Mouse (Mus musculus): Measurements from ENCODE around the gene Coa5. TPM values are rescaled to one million over a fixed set of nuclear protein-coding genes. Genes with fewer than 3 reads are reported as not detected.

Coa5 gene
- total and polyA plus RNA-seq, 2 experiments from 2014 or later: 42.9 to 50.4 TPM

GRCm38 (mm10) chr1:37419420-37419819 lies 10.5 kb downstream of the Coa5 start:
- H3K4me2 ChIP-seq (ENCODE audit: low read depth, low read length, poor library complexity, severe bottlenecking): no peak overlapping the region
- no peak overlapping the region for H3K4me3 ChIP-seq (ENCODE audit: low read depth, low read length)
- H3K27ac ChIP-seq (ENCODE audit: low read depth, low read length): no peak overlapping the region
- H3K9me3 ChIP-seq (ENCODE audit: low read length): 0 out of 2 replicates have a peak, but pooled peaks cover 4% of the 10 kb centered on the region
- no peaks in the 10 kb centered on the region for H3K27me3 ChIP-seq (ENCODE audit: insufficient read depth, low read length)
- peak; percentile 98 for TF ChIP-seq CTCF (IDR thresholded peaks at IDR 0.05)
- DNase-seq (ENCODE audit: low spot score): peak; percentile 55
- H3K4me1 ChIP-seq (ENCODE audit: insufficient read depth, low read length): no peaks in the 10 kb centered on the region
- ATAC-seq (ENCODE audit: low FRiP score): peak; percentile 84
- peaks cover 16% of the 10 kb centered on the region for H3K36me3 ChIP-seq (ENCODE audit: insufficient read depth, low read length)
- no peak overlapping the region for H3K9ac ChIP-seq (replicated peaks; ENCODE audit: low read length, poor library complexity, severe bottlenecking)
- 96% methylated on average over 1 of the region's 1 CpGs for WGBS

- no peaks in the 10 kb centered on the region for H3K27me3 ChIP-seq (ENCODE audit: insufficient read depth, low read length)
- peaks cover 16% of the 10 kb centered on the region for H3K36me3 ChIP-seq (ENCODE audit: insufficient read depth, low read length)
- no peaks in the 10 kb centered on the region for H3K4me1 ChIP-seq (ENCODE audit: insufficient read depth, low read length)
- H3K4me2 ChIP-seq (ENCODE audit: low read depth, low read length, poor library complexity, severe bottlenecking): no peak overlapping the region
- no peak for TF ChIP-seq CTCF (IDR thresholded peaks at IDR 0.05)
- H3K9ac ChIP-seq (replicated peaks; ENCODE audit: low read length, poor library complexity, severe bottlenecking): no peak overlapping the region
- H3K4me3 ChIP-seq (ENCODE audit: low read depth, low read length): no peak overlapping the region
- ATAC-seq (ENCODE audit: low FRiP score): no peak
- DNase-seq (ENCODE audit: low spot score): no peak
- no peak overlapping the region for H3K27ac ChIP-seq (ENCODE audit: low read depth, low read length)
- WGBS: 86% methylated on average over 1 of the region's 1 CpGs
- H3K9me3 ChIP-seq (ENCODE audit: low read length): no peaks in the 10 kb centered on the region
Measured at GRCm38 (mm10) chr1:37415394-37415793, 14.5 kb downstream of the Coa5 start.

GRCm38 (mm10) chr1:37409647-37410046 lies 20.3 kb downstream of the Coa5 start:
- no peak overlapping the region for H3K9ac ChIP-seq (replicated peaks; ENCODE audit: low read length, poor library complexity, severe bottlenecking)
- H3K4me1 ChIP-seq (ENCODE audit: insufficient read depth, low read length): no peaks in the 10 kb centered on the region
- H3K27ac ChIP-seq (ENCODE audit: low read depth, low read length): no peak overlapping the region
- no peaks in the 10 kb centered on the region for H3K27me3 ChIP-seq (ENCODE audit: insufficient read depth, low read length)
- no peak for DNase-seq (ENCODE audit: low spot score)
- no peak overlapping the region for H3K4me3 ChIP-seq (ENCODE audit: low read depth, low read length)
- no peak overlapping the region for H3K4me2 ChIP-seq (ENCODE audit: low read depth, low read length, poor library complexity, severe bottlenecking)
- H3K36me3 ChIP-seq (ENCODE audit: insufficient read depth, low read length): peaks cover 9% of the 10 kb centered on the region; the same call in 1 of the 2 replicates
- no peaks in the 10 kb centered on the region for H3K9me3 ChIP-seq (ENCODE audit: low read length)
- ATAC-seq (ENCODE audit: low FRiP score): no peak
- TF ChIP-seq CTCF (IDR thresholded peaks at IDR 0.05): no peak

- Histone ChIP-seq H3K9me3 (ENCODE audit: low read length) (no peaks in the 10 kb centered on the region), H3K27ac (ENCODE audit: low read depth, low read length) (no peak overlapping the region), H3K36me3 (ENCODE audit: insufficient read depth, low read length) (peaks cover 9% of the 10 kb centered on the region; the same call in 1 of the 2 replicates), H3K4me3 (ENCODE audit: low read depth, low read length) (no peak overlapping the region), H3K9ac (replicated peaks; ENCODE audit: low read length, poor library complexity, severe bottlenecking) (no peak overlapping the region), H3K4me1 (ENCODE audit: insufficient read depth, low read length) (no peaks in the 10 kb centered on the region), H3K27me3 (ENCODE audit: insufficient read depth, low read length) (no peaks in the 10 kb centered on the region), H3K4me2 (ENCODE audit: low read depth, low read length, poor library complexity, severe bottlenecking) (no peak overlapping the region)
- DNase-seq (ENCODE audit: low spot score): no peak
- no peak for TF ChIP-seq CTCF (IDR thresholded peaks at IDR 0.05)
- 77% methylated on average over 3 of the region's 3 CpGs for WGBS
- no peak for ATAC-seq (ENCODE audit: low FRiP score)
Measured at GRCm38 (mm10) chr1:37408678-37409077, 21.2 kb downstream of the Coa5 start.

- no peaks in the 10 kb centered on the region for H3K9me3 ChIP-seq (ENCODE audit: low read length)
- no peak overlapping the region for H3K9ac ChIP-seq (replicated peaks; ENCODE audit: low read length, poor library complexity, severe bottlenecking)
- no peak for TF ChIP-seq CTCF (IDR thresholded peaks at IDR 0.05)
- DNase-seq (ENCODE audit: low spot score) (no peak), ATAC-seq (ENCODE audit: low FRiP score) (no peak)
- no peaks in the 10 kb centered on the region for H3K27me3 ChIP-seq (ENCODE audit: insufficient read depth, low read length)
- no peaks in the 10 kb centered on the region for H3K4me1 ChIP-seq (ENCODE audit: insufficient read depth, low read length)
- peaks cover 9% of the 10 kb centered on the region; the same call in 1 of the 2 replicates for H3K36me3 ChIP-seq (ENCODE audit: insufficient read depth, low read length)
- no peak overlapping the region for H3K27ac ChIP-seq (ENCODE audit: low read depth, low read length)
- no peak overlapping the region for H3K4me3 ChIP-seq (ENCODE audit: low read depth, low read length)
- H3K4me2 ChIP-seq (ENCODE audit: low read depth, low read length, poor library complexity, severe bottlenecking): no peak overlapping the region
- WGBS: 88% methylated on average over 8 of the region's 8 CpGs
Measured at GRCm38 (mm10) chr1:37408059-37408458, 21.8 kb downstream of the Coa5 start.

GRCm38 (mm10) chr1:37407228-37407627 lies 22.7 kb downstream of the Coa5 start:
- Histone ChIP-seq H3K36me3 (ENCODE audit: insufficient read depth, low read length) (peaks cover 12% of the 10 kb centered on the region; the same call in 1 of the 2 replicates), H3K27ac (ENCODE audit: low read depth, low read length) (no peak overlapping the region), H3K9ac (replicated peaks; ENCODE audit: low read length, poor library complexity, severe bottlenecking) (no peak overlapping the region), H3K4me3 (ENCODE audit: low read depth, low read length) (no peak overlapping the region), H3K4me2 (ENCODE audit: low read depth, low read length, poor library complexity, severe bottlenecking) (no peak overlapping the region), H3K27me3 (ENCODE audit: insufficient read depth, low read length) (no peaks in the 10 kb centered on the region), H3K4me1 (ENCODE audit: insufficient read depth, low read length) (no peaks in the 10 kb centered on the region), H3K9me3 (ENCODE audit: low read length) (no peaks in the 10 kb centered on the region)
- 79% methylated on average over 8 of the region's 8 CpGs for WGBS
- no peak for ATAC-seq (ENCODE audit: low FRiP score)
- no peak for TF ChIP-seq CTCF (IDR thresholded peaks at IDR 0.05)
- DNase-seq (ENCODE audit: low spot score): no peak
